8 mouse cellular contexts compared by ENCODE assay signal in genomic region chr5:37244666-37245242, GRCm38 (mm10). TPM values are rescaled to one million over a fixed set of nuclear protein-coding genes. Genes with fewer than 3 reads are reported as not detected.
DNase-seq lines count a peak whose midpoint lies in the region; ATAC-seq lines count a peak whose summit lies in the region.

No protein-coding gene starts in this region.

- DNase-seq in embryo, embryonic 10 days (ENCODE audit: low spot score): peak; percentile 21
- no peak for DNase-seq in embryo, embryonic 10.5 days (ENCODE audit: low spot score)
- peak; percentile 23 for DNase-seq in right cerebral cortex, postnatal 14 days
- no peak for DNase-seq in right cerebral cortex, postnatal 25 days
- DNase-seq in adrenal gland, adult (ENCODE audit: inconsistent age in 2 of 2, low spot score in 1 of 2): no peak
- no peak for DNase-seq in left cerebral cortex, postnatal 36 days (ENCODE audit: low spot score in 2 of 2)
- DNase-seq in adrenal gland, postnatal 4 days (ENCODE audit: low spot score in 2 of 2): no peak

- no peak overlapping the region for H3K4me3 ChIP-seq in intestine, embryonic 15.5 days (replicated peaks)

- intact Hi-C loops in left cerebral cortex, postnatal 36 days (cut with DNase I): loop anchor here (2.0 kb wide), 1 partner anchor 44 kb away; no protein-coding TSS in a partner anchor

- H3K4me2 ChIP-seq in intestine, embryonic 15.5 days (replicated peaks): peak overlapping the region; percentile 77

- WGBS in intestine, embryonic 15.5 days: 32% methylated on average over 9 of the region's 9 CpGs

- no peak for ATAC-seq in intestine, embryonic 15.5 days

- no peaks in the 10 kb centered on the region for H3K9me3 ChIP-seq in intestine, embryonic 15.5 days

- no peak overlapping the region for H3K27ac ChIP-seq in intestine, embryonic 15.5 days

- peaks cover 15% of the 10 kb centered on the region for H3K4me1 ChIP-seq in intestine, embryonic 15.5 days (replicated peaks)

- no peaks in the 10 kb centered on the region for H3K36me3 ChIP-seq in intestine, embryonic 15.5 days

- H3K27me3 ChIP-seq in intestine, embryonic 15.5 days (replicated peaks): peaks cover 77% of the 10 kb centered on the region

- H3K9ac ChIP-seq in intestine, embryonic 15.5 days: no peak overlapping the region

RNA-seq across cellular contexts. Expression of gene Crmp1, which starts 3.0 kb away (rescaled TPM):
- 32.2 and 33.6 TPM in 2 replicates for polyA plus RNA-seq in intestine, embryonic 15.5 days (2015; fragmentation: Nextera tagmentation; extraction: Ambion mirVana)
- 100 to 1,000 TPM; 199 to 200 TPM for total RNA-seq in left cerebral cortex, postnatal 36 days (2021)
- 10 to 100 TPM; 34.1 to 41.3 TPM for total RNA-seq in adrenal gland, postnatal 4 days (2021)

Comparison
In these comparisons a context has a peak if more than half of its experiments do, and no peak if none do; other contexts are left out.
1. DNase-seq: peak in embryo, embryonic 10 days (single experiment) and right cerebral cortex, postnatal 14 days (single experiment); none in embryo, embryonic 10.5 days (single experiment), right cerebral cortex, postnatal 25 days (single experiment), adrenal gland, adult (0 of 2), left cerebral cortex, postnatal 36 days (0 of 2) and adrenal gland, postnatal 4 days (0 of 2).
2. RNA of gene Crmp1, which starts 3.0 kb away (total RNA-seq): 199 to 200 TPM in left cerebral cortex, postnatal 36 days; 34.1 to 41.3 TPM in adrenal gland, postnatal 4 days; every median in the first group is over 4 times any median in the second.